Mouse (Mus musculus) kidney, embryonic 15.5 days (tissue): ENCODE data around the gene Naa40. TPM values are rescaled to one million over a fixed set of nuclear protein-coding genes. Genes with fewer than 3 reads are reported as not detected.

Source experiments
- polyA plus RNA-seq: library from polyadenylated mRNA; unstranded; fragments of >200 nt; fragmentation: Nextera tagmentation; extraction: Ambion mirVana; gene quantifications from 2 replicates; pipeline ENCODE4 v1.2.1, GENCODE M21; 2015

Naa40 gene
- polyA plus RNA-seq, 1 experiment from 2014 or later, result 75.3 TPM

Other genes with a start within 250 kb of the Naa40 start
- gene Dnajc4, start 248.6 kb downstream of the Naa40 start, polyA plus RNA-seq, result 22.5 and 24.1 TPM in 2 replicates
- gene Nudt22, start 245.1 kb downstream of the Naa40 start, polyA plus RNA-seq, result 25.4 and 27.4 TPM in 2 replicates
- 11.2 and 12.1 TPM in 2 replicates for gene Trpt1, start 245.1 kb downstream of the Naa40 start, polyA plus RNA-seq
- 6.9 and 8.3 TPM in 2 replicates for gene Fermt3, start 221.7 kb downstream of the Naa40 start, polyA plus RNA-seq
- gene Stip1, start 201.2 kb downstream of the Naa40 start, polyA plus RNA-seq, result 290 and 298 TPM in 2 replicates
- gene Macrod1, start 184.4 kb downstream of the Naa40 start, polyA plus RNA-seq, result 13.9 and 14.8 TPM in 2 replicates
- 4.4 and 5.0 TPM in 2 replicates for gene Flrt1, start 135.5 kb downstream of the Naa40 start, polyA plus RNA-seq
- 206 and 224 TPM in 2 replicates for gene Otub1, start 34.9 kb downstream of the Naa40 start, polyA plus RNA-seq
- gene Cox8a, start 23.6 kb downstream of the Naa40 start, polyA plus RNA-seq, result 1,089 and 1,191 TPM in 2 replicates
- gene Rcor2, start 26.1 kb upstream of the Naa40 start, polyA plus RNA-seq, result 15.9 and 16.0 TPM in 2 replicates
- gene Mark2, start 100.7 kb upstream of the Naa40 start, polyA plus RNA-seq, result 39.8 and 45.1 TPM in 2 replicates
- gene Spindoc, start 141.8 kb upstream of the Naa40 start, polyA plus RNA-seq, result 31.5 and 33.9 TPM in 2 replicates
- gene 2700081O15Rik, start 176.4 kb upstream of the Naa40 start, polyA plus RNA-seq, result 6.0 and 7.4 TPM in 2 replicates
- gene Rtn3, start 242.1 kb upstream of the Naa40 start, polyA plus RNA-seq, result 157 TPM in 2 replicates